Mouse (Mus musculus) limb, embryonic 14.5 days (tissue): Measurements from ENCODE around the gene Eif2ak3. TPM values are rescaled to one million over a fixed set of nuclear protein-coding genes. Genes with fewer than 3 reads are reported as not detected.

ENCODE experiments used
- ATAC-seq: fragments of 200-750 bp; cut with Nextera tagmentation; 2 replicates; pipeline ENCODE4 v1.8.0; 2017; ENCODE audit warnings: low read depth, moderate number of reproducible peaks, moderate TSS enrichment; ENCODE audit not compliant: low FRiP score
- DNase-seq: peaks from one replicate; pipeline ENCODE4 v3.0.0-alpha.2; 2015; ENCODE audit warnings: low spot score
- H3K27ac ChIP-seq: fragments of 300-500 bp; sonication (generic); replicated peaks from 2 replicates; pipeline ENCODE4 v1.5.1; 2014; ENCODE audit warnings: low read depth, mild to moderate bottlenecking, low read length, moderate library complexity, mixed read lengths
- H3K27me3 ChIP-seq: fragments of 300-500 bp; sonication (generic); 2 replicates; pipeline ENCODE4 v1.6.1; 2014; ENCODE audit warnings: low read length, mixed read lengths; ENCODE audit not compliant: control insufficient read depth, insufficient read depth
- H3K36me3 ChIP-seq: fragments of 300-500 bp; sonication (generic); 2 replicates; pipeline ENCODE4 v1.6.1; 2014; ENCODE audit warnings: mild to moderate bottlenecking, low read length, moderate library complexity, mixed read lengths; ENCODE audit not compliant: control insufficient read depth, insufficient read depth
- H3K4me1 ChIP-seq: fragments of 300-500 bp; sonication (generic); 2 replicates; pipeline ENCODE4 v1.6.1; 2014; ENCODE audit warnings: antibody characterized with exemption, low read length, mixed read lengths; ENCODE audit not compliant: control insufficient read depth, insufficient read depth
- H3K4me2 ChIP-seq: fragments of 300-500 bp; sonication (generic); replicated peaks from 2 replicates; pipeline ENCODE4 v1.6.1; 2014; ENCODE audit warnings: low read depth, mild to moderate bottlenecking, low read length, moderate library complexity; ENCODE audit not compliant: severe bottlenecking
- H3K4me3 ChIP-seq: fragments of 300-500 bp; sonication (generic); replicated peaks from 2 replicates; pipeline ENCODE4 v1.5.1; 2014; ENCODE audit warnings: low read length
- H3K9ac ChIP-seq: fragments of 300-500 bp; sonication (generic); 2 replicates; pipeline ENCODE4 v1.6.1; 2014; ENCODE audit warnings: mild to moderate bottlenecking, low read depth, low read length, moderate library complexity; ENCODE audit not compliant: severe bottlenecking
- H3K9me3 ChIP-seq: fragments of 300-500 bp; sonication (generic); 2 replicates; pipeline ENCODE4 v1.6.1; 2016; ENCODE audit warnings: low read length; ENCODE audit not compliant: control insufficient read depth
- POLR2A ChIP-seq: fragments of 200-500 bp; IDR thresholded peaks from 2 replicates; pipeline ENCODE4 v1.8.0; 2012; ENCODE audit warnings: inconsistent platforms, mild to moderate bottlenecking, moderate library complexity, borderline replicate concordance; ENCODE audit not compliant: insufficient read depth, insufficient read length; ENCODE audit errors: extremely low read depth
- WGBS: fragments of 180-500 bp; shearing (Covaris S2); extraction: QIAGEN DNeasy Blood & Tissue Kit; methylation state at CpG from one replicate; pipeline ENCODE4 v1.1.7; 2014; 5-methylcytosine and 5-hydroxymethylcytosine counted together
- polyA plus RNA-seq, 2 experiments: library from polyadenylated mRNA; depleted of rRNA in 1 of 2; stranded (reverse) in 1 of 2; unstranded in 1 of 2; fragments of >200 nt; fragmentation: Nextera tagmentation in 1 of 2; extraction: Ambion mirVana in 1 of 2; gene quantifications; 2 replicates each; pipeline versions ENCODE4 v1.2.1 to v1.2.3; 2012 to 2014

Gene Eif2ak3
- polyA plus RNA-seq, 2 experiments: 14.0 to 23.6 TPM

DNA sequence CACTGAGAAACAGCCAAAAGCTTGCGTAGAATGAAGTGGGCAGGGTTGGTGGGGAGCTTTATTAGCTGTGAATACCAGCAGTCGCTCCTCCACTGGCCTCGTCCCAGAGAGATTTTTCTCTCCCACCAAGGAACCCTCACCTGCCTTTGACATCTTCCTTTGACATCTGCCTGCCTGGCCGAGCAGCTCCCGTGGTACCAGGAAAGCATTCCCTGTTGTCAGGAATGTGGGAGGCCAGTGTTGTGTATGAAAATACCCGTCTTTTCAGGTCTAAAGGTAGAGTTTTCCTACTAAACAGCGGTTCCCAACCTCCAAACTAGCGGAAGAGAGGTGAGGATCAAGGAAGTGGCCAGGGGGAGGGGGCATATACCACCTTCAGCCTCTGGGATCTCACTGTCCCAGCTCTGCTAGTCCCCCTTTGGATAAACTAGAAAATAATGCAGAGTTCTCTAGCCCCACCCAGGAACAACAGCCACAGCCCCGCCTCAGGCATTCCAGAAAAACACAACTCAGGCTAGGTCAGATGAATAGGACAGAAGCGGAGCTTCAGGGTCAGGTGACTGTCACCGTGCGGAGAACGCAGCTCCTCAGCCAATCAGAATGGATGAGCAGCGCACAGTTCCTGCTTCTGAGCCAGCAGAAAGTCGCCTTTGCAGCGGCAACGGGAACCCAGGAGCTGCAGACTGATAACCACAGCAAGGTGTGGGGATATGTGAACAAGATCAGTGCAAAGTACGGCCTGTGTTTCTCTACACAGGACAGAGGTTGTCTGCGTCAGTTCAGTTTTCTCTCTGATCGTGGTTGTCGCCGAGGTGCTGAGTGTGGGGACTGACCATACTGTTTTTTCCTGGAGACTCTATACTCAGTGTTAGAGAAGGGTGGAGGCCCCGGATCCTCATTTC lies 20.0 kb upstream of the Eif2ak3 start:
- H3K36me3 ChIP-seq: no peaks in the 10 kb centered on the region
- peak overlapping the region; percentile 37 for H3K4me3 ChIP-seq
- ATAC-seq: peak; percentile 88
- no peak for TF ChIP-seq POLR2A
- peak overlapping the region; percentile 70 for H3K4me2 ChIP-seq
- peak; percentile 56 for DNase-seq
- no peak overlapping the region for H3K27ac ChIP-seq
- H3K9me3 ChIP-seq: no peaks in the 10 kb centered on the region
- peak overlapping the region; percentile 26 for H3K9ac ChIP-seq
- WGBS: 5% methylated on average over 23 of the region's 23 CpGs
- no peaks in the 10 kb centered on the region for H3K4me1 ChIP-seq
- H3K27me3 ChIP-seq: no peaks in the 10 kb centered on the region

DNA sequence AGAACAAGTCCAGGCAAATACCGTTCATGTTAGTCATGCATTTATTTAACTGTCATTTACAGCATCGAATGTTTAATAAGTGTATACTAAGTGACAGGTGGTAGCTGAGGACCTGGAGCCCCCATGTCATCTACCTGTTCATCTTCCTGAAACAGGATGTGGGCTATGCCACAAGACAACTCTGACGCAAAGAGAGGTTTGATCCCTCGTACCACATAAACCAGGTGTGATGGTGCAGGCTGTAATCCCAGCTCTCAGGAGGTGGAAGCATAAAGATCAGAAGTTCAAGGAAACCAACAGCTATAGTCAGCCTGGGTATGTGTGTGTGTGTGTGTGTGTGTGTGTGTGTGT lies 19.4 kb upstream of the Eif2ak3 start:
- no peak for DNase-seq
- Histone ChIP-seq H3K4me3 (peak overlapping the region; percentile 37), H3K27me3 (no peaks in the 10 kb centered on the region), H3K27ac (no peak overlapping the region), H3K9ac (no peak overlapping the region), H3K9me3 (no peaks in the 10 kb centered on the region), H3K4me1 (no peaks in the 10 kb centered on the region), H3K4me2 (peak overlapping the region; percentile 70), H3K36me3 (no peaks in the 10 kb centered on the region)
- WGBS: 32% methylated on average over 4 of the region's 4 CpGs
- ATAC-seq: no peak
- TF ChIP-seq POLR2A: no peak

GRCm38 (mm10) chr6:70829451-70829850 lies 14.9 kb upstream of the Eif2ak3 start:
- DNase-seq: no peak
- no peak overlapping the region for H3K4me2 ChIP-seq
- no peak overlapping the region for H3K4me3 ChIP-seq
- H3K4me1 ChIP-seq: no peaks in the 10 kb centered on the region
- no peak for ATAC-seq
- no peaks in the 10 kb centered on the region for H3K27me3 ChIP-seq
- no peak overlapping the region for H3K27ac ChIP-seq
- 33% methylated on average over 2 of the region's 2 CpGs for WGBS
- H3K9ac ChIP-seq: no peak overlapping the region
- no peak for TF ChIP-seq POLR2A
- no peaks in the 10 kb centered on the region for H3K36me3 ChIP-seq
- no peaks in the 10 kb centered on the region for H3K9me3 ChIP-seq

DNA sequence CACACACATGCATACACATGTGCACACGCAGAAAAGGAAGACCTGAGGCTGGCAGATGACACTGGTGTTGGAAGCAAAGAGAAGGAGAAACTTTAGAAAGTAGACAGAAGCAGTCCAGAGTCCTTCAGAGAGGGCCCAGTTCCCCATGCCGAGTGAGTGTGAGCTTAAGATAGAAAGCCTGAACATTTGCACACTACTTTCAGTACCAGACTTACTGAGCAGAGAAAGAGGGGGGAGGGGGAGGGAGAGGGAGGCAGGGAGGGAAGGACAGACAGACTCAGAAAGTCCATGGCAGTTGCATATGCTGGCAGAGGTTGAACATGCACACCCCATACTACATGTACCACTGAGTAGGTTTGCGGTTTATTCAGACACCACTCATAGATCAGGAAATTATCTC lies 13.8 kb upstream of the Eif2ak3 start:
- Histone ChIP-seq H3K27me3 (no peaks in the 10 kb centered on the region), H3K9ac (no peak overlapping the region), H3K4me3 (no peak overlapping the region), H3K9me3 (no peaks in the 10 kb centered on the region), H3K4me1 (no peaks in the 10 kb centered on the region), H3K27ac (no peak overlapping the region), H3K36me3 (no peaks in the 10 kb centered on the region), H3K4me2 (no peak overlapping the region)
- ATAC-seq: no peak
- no peak for TF ChIP-seq POLR2A
- DNase-seq: no peak
- WGBS: 84% methylated on average over 3 of the region's 3 CpGs

GRCm38 (mm10) chr6:70831179-70831839 lies 13.0 kb upstream of the Eif2ak3 start:
- no peak for ATAC-seq
- DNase-seq: no peak
- WGBS: 77% methylated on average over 10 of the region's 10 CpGs
- Histone ChIP-seq H3K27me3 (no peaks in the 10 kb centered on the region), H3K9me3 (no peaks in the 10 kb centered on the region), H3K36me3 (no peaks in the 10 kb centered on the region), H3K4me3 (no peak overlapping the region), H3K4me1 (no peaks in the 10 kb centered on the region), H3K9ac (no peak overlapping the region), H3K4me2 (no peak overlapping the region), H3K27ac (no peak overlapping the region)
- TF ChIP-seq POLR2A: no peak
